Mouse (Mus musculus) A20 (cell line): Measurements from ENCODE around the gene Wasf1.
A peak's percentile ranks its signal among the peaks of the same experiment; 100 is the strongest.

Source experiments
- DNase-seq: peaks from one replicate; pipeline ENCODE4 v3.0.0-alpha.2; 2011; ENCODE audit warnings: low read depth, low spot score

The Wasf1 gene

GRCm38 (mm10) chr10:40882831-40883643 lies at the start of gene Wasf1, which contains the start of gene Cdc40:
Gene Wasf1, plus strand, starts transcription at chr10:40883475.
Gene Cdc40, minus strand, starts transcription at chr10:40883311.
- peak; percentile 95 for DNase-seq

DNA sequence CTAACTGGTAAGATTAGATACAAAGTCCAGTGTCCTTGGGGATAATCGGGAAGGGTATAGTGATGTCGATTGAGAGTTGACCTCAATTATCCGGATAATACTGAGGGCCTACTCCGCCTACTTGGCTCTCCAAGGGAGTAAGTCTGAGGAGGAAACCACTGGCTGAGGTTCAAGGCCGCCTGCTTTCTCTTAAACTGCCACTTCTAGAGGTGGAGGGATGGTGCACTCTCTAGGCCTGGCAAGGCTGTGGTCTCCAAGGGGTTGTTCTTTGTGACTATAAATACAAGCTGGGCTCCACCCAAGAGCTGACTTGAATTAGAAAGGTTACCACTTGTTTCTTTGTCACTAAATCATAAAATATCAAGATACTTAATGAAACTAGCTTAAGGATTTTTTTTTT lies 43.2 kb upstream of the Wasf1 start:
- DNase-seq: no peak

- no peak for DNase-seq
Observed at GRCm38 (mm10) chr10:40843841-40844240, 39.4 kb upstream of the Wasf1 start.

GRCm38 (mm10) chr10:40844546-40844945 lies 38.7 kb upstream of the Wasf1 start:
- DNase-seq: no peak

GRCm38 (mm10) chr10:40845626-40846025 lies 37.6 kb upstream of the Wasf1 start:
- no peak for DNase-seq

DNA sequence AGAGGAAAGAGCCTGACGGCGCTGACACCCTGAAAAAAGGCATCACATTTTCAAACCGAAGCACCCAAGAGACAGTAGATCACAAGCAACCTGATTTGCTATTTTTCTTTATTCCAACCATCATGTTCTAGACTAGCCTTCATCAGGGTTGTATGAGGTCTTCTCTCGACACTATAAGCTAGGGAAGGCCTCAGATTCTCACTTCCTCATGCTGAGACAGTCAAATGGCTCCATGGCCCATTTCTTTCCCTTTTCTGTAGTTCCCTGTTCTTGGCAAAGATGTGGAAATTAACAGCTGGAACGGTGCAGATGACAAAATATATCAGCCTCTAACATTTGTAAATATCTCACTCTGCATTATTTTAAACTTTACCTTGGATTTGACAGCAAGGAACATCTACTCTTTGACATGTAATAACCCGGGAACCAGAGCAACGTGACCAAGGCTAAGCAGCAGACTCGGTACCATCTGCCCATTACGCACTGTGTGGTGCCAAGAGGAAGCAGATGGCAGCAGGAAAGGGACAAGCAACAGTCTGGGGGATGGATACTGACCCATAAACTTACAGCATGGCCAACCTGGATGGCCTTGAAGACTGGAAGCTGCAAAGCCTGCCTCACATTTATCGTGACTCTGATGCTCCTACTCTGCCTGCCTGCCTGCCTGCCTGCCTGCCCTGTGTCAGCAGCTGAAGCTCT lies 36.0 kb upstream of the Wasf1 start:
- peak; percentile 12 for DNase-seq

DNA sequence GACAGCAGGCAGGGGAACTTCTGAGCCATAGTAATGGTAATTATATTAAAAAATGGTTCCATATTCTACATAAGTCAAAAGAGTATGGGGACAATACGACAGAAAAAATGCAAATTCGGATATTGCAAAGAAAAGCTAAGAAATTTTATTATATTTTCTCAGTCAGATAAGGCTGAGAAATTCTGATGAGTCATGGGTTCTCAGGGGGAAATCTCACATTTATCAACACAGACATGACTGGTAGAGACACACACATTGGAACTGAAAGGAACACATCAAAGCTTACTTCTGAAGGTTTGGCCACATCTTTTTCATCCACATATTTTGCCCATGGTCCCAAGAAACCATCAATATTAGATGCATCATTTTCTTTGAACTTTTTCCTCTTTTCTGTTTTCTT lies 32.6 kb upstream of the Wasf1 start:
- DNase-seq: no peak

GRCm38 (mm10) chr10:40851138-40851537 lies 32.1 kb upstream of the Wasf1 start:
- no peak for DNase-seq

DNA sequence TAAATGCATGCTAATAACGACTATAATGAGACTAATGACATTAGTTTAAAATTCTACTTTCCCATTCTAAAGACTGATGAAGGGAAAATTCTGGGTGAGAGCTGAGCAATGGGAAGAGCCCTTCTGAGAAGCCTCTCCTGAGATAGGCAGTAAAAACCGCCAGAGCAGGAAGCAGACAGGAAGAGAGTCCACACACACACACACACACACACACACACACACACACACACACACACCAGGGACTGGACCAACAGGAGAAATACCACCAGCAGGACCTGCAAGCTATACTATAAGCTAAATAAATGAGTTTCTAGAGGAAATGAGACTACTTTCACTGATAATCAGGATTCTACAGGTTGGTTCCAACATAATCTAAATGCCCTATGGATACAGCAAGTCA lies 27.7 kb upstream of the Wasf1 start:
- no peak for DNase-seq

GRCm38 (mm10) chr10:40856703-40857102 lies 26.6 kb upstream of the Wasf1 start:
- DNase-seq: no peak

GRCm38 (mm10) chr10:40857599-40857998 lies 25.7 kb upstream of the Wasf1 start:
- no peak for DNase-seq

DNA sequence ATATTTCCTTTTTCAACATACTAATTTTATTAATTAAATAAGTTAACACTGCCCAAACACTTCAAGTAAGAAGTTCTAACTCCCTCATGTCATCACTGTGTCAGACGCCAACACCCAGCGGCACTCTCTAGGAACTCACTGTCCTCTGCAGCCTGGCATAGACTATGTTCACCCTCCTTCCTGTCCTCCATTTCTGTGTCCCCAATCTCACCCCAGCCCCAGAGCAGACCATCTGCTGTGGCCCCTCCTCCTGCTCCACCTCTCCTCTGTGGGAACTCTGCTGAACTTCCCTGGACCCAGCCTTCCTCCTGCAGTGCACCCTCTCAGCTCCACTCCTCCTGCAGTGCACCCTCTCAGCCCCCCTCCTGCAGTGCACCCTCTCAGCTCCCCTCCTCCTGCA lies 15.2 kb upstream of the Wasf1 start:
- DNase-seq: no peak

GRCm38 (mm10) chr10:40871301-40871700 lies 12.0 kb upstream of the Wasf1 start:
- no peak for DNase-seq

DNA sequence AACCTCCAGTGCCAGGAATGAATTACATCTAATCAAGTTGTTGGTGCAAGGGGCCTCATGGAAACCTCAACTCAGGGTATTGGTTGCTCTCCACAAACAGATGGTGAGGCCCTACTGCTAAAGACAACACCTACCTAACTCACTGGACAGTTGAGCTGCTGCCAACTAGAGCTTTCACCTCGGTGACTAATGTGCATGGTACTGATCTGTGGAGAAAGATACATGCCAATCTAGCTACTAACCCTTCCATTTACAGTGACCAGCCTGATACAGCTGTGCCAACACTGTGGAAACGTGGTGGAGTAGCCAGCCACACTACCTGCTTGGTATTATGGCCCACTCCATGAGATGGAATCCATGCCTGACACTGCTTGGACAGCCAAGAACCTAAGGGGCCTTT lies 11.2 kb upstream of the Wasf1 start:
- no peak for DNase-seq

DNA sequence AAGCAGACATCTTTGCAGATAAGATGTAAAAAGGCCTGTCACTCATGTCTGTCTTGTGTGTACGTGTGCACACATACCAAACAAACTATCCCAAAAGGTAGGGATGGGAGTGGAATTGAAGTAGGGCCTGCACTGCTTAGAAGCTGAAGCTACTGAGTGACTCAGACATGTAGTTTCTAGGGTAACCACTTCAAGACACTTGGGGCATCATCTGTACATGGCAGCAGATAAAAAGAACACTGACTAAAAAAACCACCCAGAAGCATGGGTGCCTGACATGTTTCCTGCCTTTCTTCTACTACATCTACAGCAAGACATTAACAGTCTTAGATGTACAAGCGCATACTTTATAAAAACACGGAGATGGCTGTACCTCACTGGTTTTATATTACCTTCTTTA lies 5.0 kb upstream of the Wasf1 start:
- no peak for DNase-seq

- no peak for DNase-seq
Observed at GRCm38 (mm10) chr10:40879969-40880368, 3.3 kb upstream of the Wasf1 start.

DNA sequence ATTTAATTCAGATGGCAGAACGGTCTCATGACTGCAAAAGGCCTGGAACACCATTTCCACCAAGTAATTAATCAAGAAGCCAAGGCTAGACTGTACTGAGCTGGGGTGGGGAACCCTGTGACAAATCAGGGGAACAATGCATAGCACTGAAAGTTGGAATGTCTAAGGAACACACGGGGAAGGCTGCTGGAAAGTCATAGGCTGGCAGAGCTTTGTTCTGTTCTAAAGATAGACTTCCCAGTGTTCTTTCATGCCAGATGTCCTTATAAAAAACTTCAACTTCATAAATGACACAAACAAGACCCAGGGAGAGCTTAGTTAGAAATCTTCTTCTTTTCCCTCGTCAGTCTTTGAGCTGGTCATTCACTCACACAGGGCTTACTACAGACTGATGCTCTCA lies 2.0 kb upstream of the Wasf1 start:
- no peak for DNase-seq

DNA sequence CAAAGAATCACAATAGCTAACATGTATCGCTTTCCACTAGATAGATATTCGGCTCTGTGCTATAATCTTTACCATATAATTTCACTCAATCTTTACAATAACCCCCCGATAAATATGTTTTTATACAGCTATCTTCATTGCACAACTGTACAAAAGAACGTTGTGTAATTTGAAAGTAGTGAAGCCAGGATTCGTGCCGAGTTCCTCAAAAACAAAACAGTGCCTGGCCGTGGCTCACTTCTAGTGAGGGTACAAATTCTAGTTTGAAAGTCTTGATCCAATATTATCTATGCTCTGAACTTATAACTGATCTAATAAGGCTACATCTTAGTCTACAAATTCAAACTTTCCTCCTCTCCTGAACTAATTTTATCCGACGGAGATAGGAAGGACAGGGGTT lies 942 bp upstream of the Wasf1 start:
- DNase-seq: no peak

- no peak for DNase-seq
Observed at GRCm38 (mm10) chr10:40883644-40884278, 486 bp downstream of the Wasf1 start.

- DNase-seq: no peak
Observed at GRCm38 (mm10) chr10:40884279-40884806, 1.1 kb downstream of the Wasf1 start.

- DNase-seq: no peak
Observed at GRCm38 (mm10) chr10:40885432-40885831, 2.2 kb downstream of the Wasf1 start.

GRCm38 (mm10) chr10:40887316-40887715 lies 4.0 kb downstream of the Wasf1 start:
- DNase-seq: no peak
